Mouse (Mus musculus) embryonic fibroblast, embryonic 13.5 days (primary cell): Measurements from ENCODE around the gene Lexm. TPM values are rescaled to one million over a fixed set of nuclear protein-coding genes. Genes with fewer than 3 reads are reported as not detected.

Experiments
- H3K27ac ChIP-seq: 2 replicates; pipeline ENCODE4 v1.5.1; 2012; ENCODE audit warnings: low read length, control low read depth, inconsistent platforms; ENCODE audit not compliant: insufficient read depth
- H3K4me1 ChIP-seq: 2 replicates; pipeline ENCODE4 v1.6.1; 2011; ENCODE audit warnings: low read length; ENCODE audit not compliant: control insufficient read depth, insufficient read depth
- H3K4me3 ChIP-seq: 2 replicates; pipeline ENCODE4 v1.5.1; 2011; ENCODE audit warnings: mild to moderate bottlenecking, control low read depth, low read length; ENCODE audit not compliant: insufficient read depth
- CTCF ChIP-seq: IDR thresholded peaks from 2 replicates; pipeline ENCODE4 v1.5.1; 2011; ENCODE audit warnings: mild to moderate bottlenecking, control low read depth, low read length, moderate library complexity, borderline replicate concordance; ENCODE audit not compliant: insufficient read depth
- POLR2A ChIP-seq: IDR thresholded peaks from 2 replicates; pipeline ENCODE4 v1.6.1; 2011; ENCODE audit warnings: low read depth, mild to moderate bottlenecking, control low read depth, low read length, moderate library complexity
- polyA plus RNA-seq: library from polyadenylated mRNA; stranded (reverse); fragments of >200 nt; gene quantifications from 2 replicates; pipeline ENCODE4 v1.2.4, GENCODE M21; 2011; ENCODE audit warnings: low read depth; ENCODE audit not compliant: missing spikeins, insufficient read length

The Lexm gene
- polyA plus RNA-seq, 1 experiment, result not detected

DNA sequence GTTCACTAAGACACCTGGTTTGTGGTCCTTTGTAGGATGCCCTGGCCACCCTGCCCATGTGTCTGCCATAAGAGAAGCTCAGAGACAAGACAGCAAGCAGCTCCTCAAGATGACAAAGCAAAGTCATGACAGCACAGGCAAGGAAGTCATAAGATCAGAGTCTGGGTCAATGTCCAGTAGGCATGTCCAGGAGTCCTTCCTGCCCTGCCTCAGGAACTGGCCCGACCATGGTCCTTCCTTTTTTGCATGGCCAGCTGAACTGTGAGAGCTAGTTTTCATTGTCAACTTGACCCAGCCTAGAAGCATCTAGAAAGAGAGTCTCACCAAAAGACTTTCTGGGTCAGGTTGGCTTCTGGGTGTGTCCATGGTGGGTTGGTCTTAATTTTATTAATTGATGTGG is 9.1 kb downstream of the Lexm start:
- no peak for TF ChIP-seq POLR2A
- TF ChIP-seq CTCF, result no peak
- Histone ChIP-seq H3K27ac (no peak overlapping the region), H3K4me1 (no peaks in the 10 kb centered on the region), H3K4me3 (no peak overlapping the region)

DNA sequence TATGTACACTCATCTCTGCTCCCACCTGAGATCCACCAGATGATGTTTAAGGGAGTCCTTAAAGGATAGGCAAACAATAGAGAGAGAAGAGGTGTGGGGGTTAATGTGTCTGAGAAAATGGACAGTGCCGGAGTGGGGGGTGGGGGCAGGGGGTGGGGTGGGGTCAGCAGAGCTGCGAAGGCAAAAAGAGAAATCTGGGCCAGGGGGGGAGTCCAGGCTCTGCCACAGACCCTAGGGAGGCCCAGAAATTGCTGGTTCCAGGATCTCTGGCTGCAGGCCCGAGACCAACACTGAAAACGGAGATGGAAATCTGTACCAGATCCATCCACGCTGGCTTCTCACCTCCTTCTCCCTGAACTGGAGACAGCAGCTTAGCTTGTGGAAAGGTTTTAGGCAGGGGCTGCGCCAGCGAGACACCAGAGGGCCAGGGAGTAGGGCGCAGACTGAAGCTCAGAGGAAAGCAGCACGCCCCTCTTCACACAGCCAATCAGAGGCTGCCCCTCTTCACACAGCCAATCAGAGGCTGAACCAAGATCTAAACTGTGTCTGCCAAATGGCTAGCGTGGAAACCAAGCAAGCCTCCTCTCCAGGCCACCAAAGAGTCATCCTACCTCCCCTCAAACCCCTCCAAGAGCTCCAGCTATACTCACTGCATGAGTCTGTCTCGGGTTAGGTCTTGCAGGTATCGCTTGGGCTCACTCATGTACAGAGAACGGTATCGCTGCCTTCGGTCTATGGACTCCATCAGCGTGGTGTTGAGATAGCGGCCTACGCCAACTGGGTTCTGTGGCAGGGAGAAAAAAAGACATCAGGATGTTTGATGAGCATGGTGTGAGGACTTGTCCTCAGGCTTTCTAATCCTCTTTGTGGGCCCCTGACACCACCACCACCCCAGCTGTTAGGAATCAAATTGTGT is 10.1 kb downstream of the Lexm start:
- H3K4me3 ChIP-seq, result no peak overlapping the region
- no peak overlapping the region for H3K27ac ChIP-seq
- no peaks in the 10 kb centered on the region for H3K4me1 ChIP-seq
- no peak for TF ChIP-seq POLR2A
- TF ChIP-seq CTCF, result no peak

DNA sequence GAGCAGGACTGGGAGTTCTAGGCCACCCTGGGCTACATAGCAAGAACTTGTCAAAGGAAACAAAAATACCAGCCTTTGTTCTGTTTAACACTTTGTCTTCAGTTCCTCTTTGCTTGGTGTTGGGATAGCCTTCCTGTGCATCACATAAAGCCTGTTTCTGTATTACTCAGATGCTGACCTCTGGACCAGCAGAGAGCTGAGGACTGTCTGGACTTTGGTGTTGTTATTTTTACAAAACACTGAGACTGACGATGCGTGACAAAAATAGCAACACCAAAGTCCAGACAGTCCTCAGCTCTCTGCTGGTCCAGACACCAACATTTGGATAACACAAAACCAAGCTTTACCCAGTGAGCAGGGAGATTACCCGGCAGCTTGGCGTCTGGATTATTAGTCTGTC is 16.3 kb downstream of the Lexm start:
- H3K4me3 ChIP-seq, result no peak overlapping the region
- H3K4me1 ChIP-seq, result no peaks in the 10 kb centered on the region
- no peak overlapping the region for H3K27ac ChIP-seq
- no peak for TF ChIP-seq POLR2A
- TF ChIP-seq CTCF, result no peak

DNA sequence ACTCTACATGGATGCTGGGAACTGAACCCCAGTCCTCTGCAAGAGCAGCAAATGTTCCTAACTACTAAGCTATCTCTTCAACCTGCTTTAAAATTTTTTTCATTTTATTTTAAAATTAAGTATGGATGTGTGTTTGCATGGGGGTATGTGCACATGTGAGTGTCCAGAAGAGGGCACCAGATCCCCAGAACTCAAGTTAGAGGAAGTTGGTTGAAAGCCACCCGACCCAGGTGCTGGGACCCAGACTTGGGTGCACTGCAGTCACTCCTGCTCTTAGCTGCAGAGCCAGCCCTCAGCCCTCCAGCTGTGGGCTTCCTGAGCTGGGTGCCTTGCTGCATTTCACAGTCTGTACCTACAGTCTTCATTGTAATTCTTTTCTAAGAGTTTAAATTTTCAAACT is 17.6 kb downstream of the Lexm start:
- no peaks in the 10 kb centered on the region for H3K4me1 ChIP-seq
- TF ChIP-seq CTCF (no peak), POLR2A (no peak)
- H3K27ac ChIP-seq, result no peak overlapping the region
- H3K4me3 ChIP-seq, result no peak overlapping the region

DNA sequence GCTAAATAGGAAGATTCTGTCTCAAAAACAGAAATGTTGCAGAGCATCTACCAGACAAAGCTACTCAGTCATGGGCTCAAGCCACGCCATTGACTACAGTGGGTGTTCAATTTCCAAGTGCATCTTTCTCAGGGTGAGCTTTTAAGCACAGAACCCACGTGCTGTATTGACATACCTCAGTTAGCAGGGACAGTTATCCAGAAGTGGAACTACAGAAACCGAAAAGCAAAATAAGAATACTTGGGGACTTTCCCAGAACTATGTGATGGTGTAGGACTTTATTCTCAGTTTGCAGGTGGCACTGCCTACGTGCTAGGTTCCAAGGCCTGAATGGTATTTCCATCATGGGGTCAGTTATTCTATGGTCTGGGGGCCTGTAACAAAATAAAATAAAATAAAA is 19.3 kb downstream of the Lexm start:
- no peaks in the 10 kb centered on the region for H3K4me1 ChIP-seq
- TF ChIP-seq CTCF, result no peak
- TF ChIP-seq POLR2A, result no peak
- H3K4me3 ChIP-seq, result no peak overlapping the region
- H3K27ac ChIP-seq, result no peak overlapping the region

DNA sequence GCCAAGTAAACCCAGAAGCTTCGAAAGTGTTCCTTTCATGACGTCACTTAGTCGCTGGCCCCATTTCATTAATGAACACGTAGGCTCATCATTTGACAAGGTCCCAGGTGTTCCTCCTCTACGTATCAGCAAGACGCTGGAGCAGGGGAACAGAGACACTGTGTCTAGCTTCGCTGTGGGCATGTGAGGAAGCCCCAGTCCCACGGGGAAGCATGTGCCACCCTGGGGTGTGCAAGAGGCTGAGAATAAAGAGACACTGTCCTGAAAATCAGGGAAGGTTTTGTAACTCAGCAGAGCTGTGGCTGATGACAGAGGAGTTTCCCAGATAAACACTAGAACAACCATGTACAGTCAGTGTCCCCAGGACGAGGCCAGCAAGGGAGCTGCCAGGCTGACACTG is 20.0 kb downstream of the Lexm start:
- TF ChIP-seq CTCF (no peak), POLR2A (no peak)
- H3K27ac ChIP-seq, result no peak overlapping the region
- no peaks in the 10 kb centered on the region for H3K4me1 ChIP-seq
- no peak overlapping the region for H3K4me3 ChIP-seq

DNA sequence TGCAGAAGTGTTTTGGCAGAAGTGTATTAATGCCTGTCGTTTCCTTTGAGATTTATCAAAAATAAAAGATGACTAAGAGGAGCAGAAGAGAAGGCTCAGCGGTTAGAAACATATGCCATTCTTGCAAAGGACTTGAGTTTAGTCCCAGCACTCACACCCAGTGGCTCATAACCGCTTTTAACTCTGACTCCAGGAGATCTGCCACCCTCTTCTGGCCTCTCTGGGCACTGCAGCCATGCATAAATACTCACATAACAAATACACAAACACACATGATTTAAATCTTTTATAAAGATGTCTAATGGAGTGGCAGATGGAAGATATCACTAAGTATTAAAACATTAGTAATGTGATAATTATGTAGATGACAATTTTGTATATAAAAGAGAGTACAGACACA is 20.8 kb downstream of the Lexm start:
- H3K27ac ChIP-seq, result no peak overlapping the region
- no peak overlapping the region for H3K4me3 ChIP-seq
- no peak for TF ChIP-seq POLR2A
- TF ChIP-seq CTCF, result no peak
- no peaks in the 10 kb centered on the region for H3K4me1 ChIP-seq

DNA sequence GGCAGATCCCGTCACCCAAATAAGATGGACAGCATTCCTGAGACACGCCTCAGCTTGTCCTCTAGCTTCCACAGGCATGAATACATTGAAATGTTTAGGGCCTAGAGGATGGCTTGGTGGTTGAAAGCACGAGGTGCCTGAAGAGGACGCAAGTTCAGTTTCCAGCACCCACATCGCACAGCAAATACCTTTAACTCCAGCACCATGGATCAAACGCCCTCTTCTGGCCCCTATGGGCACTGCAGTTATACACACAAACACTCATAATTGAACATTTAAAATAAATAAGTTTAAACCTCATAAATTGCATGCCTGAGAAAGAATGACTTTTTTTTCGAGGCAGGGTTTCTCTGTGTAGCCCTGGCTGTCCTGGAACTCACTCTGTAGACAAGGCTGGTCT is 23.4 kb downstream of the Lexm start:
- H3K27ac ChIP-seq, result no peak overlapping the region
- H3K4me1 ChIP-seq, result no peaks in the 10 kb centered on the region
- TF ChIP-seq CTCF (no peak), POLR2A (no peak)
- H3K4me3 ChIP-seq, result no peak overlapping the region

DNA sequence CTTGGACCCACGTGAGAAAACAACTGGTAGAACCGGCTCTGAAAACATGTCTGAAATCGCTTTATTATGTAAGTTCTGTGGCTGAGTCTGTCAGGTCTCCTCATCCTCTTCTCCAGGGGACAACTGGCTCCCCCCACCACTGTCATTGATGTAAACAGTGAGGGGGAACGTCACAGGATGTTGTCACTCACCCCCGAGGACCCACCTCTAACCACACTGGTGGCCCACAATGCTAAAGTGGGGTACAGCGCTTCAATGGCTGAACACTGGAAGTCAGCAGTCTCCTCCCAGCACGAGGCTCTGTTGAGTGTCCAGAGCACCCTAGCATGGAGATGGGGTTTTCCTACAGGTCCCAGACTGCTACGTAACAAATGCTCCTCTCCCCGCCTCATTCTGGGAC is 26.2 kb downstream of the Lexm start:
- H3K27ac ChIP-seq, result no peak overlapping the region
- no peak overlapping the region for H3K4me3 ChIP-seq
- no peaks in the 10 kb centered on the region for H3K4me1 ChIP-seq
- TF ChIP-seq POLR2A (no peak), CTCF (no peak)

DNA sequence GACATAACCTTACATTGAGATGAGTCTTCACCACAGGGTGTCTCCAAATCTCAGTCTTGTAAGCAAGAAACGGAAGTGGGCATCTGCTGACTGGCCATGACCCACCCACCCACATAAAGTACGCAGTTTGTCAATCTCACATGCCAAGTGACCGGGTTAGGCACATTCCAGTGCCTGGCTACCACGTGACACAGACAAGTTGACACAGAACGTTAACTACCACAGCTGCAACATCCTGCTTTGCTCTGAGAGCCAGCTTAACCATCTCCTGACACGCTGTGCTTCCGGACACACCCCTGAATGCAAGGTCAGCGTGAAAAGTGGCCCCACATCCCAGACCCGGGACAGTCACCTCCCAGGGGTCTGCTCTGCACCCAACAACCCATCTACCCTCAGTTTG is 26.9 kb downstream of the Lexm start:
- H3K4me1 ChIP-seq, result no peaks in the 10 kb centered on the region
- TF ChIP-seq CTCF (no peak), POLR2A (no peak)
- H3K4me3 ChIP-seq, result no peak overlapping the region
- H3K27ac ChIP-seq, result no peak overlapping the region
